Mouse (Mus musculus): Measurements from ENCODE around the gene Dnase1l2. TPM values are rescaled to one million over a fixed set of nuclear protein-coding genes. Genes with fewer than 3 reads are reported as not detected.
"Not testable (repeated sequence)": the region's sequence is repeated elsewhere in the genome, so short reads cannot be mapped to it uniquely, and the experiment has no call there.

Gene Dnase1l2
- polyA plus RNA-seq, 1 experiment from 2014 or later, result 6.6 TPM

DNA sequence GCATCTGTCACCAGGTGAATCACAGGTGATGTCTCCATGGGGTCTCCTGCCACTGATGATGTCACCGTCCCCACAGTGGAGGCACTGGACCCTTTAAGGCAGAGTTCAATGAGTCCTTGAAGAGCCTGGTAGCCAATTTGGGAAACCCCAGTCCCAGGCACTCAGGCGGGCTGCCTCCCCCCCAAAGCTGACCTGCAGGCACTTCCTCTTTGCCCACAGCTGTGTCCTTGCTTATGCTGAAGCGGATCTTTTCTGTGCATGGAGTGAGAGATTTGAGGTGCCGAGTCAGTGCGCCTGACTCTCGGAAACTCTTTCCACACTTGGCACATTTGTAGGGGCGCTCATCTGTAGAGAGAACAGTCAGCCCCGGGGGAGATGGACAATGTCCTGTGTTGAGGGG lies 3.7 kb upstream of the Dnase1l2 start:
- Histone ChIP-seq H3K27ac (replicated peaks) (no peak overlapping the region), H3K36me3 (peaks cover 81% of the 10 kb centered on the region), H3K9ac (replicated peaks) (no peak overlapping the region), H3K9me3 (no peaks in the 10 kb centered on the region), H3K4me2 (replicated peaks) (no peak overlapping the region), H3K4me3 (no peak overlapping the region), H3K4me1 (no peaks in the 10 kb centered on the region), H3K27me3 (no peaks in the 10 kb centered on the region)
- no peak for ATAC-seq (replicated peaks)
- WGBS, result 93% methylated on average over 8 of the region's 8 CpGs

DNA sequence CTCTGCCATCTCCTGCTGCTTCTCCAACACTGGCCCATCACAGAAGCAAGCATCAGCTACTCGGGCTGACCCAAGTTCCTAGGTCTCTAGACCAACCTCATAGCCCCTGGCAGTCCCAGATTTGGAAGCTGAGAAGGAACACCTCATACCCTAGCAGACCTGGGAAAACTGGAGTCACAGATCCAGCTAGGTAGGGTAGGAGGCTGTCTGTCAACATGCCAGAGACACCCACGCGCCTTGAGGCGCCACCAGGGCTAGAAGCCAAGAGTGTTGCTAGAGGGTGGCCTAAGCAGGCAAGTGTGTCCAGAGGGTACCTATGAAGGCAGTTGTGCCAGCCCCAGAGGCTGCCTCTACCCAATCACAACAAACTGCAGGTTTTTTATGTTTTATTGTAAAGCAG lies 504 bp upstream of the Dnase1l2 start:
- 91% methylated on average over 4 of the region's 4 CpGs for WGBS

DNA sequence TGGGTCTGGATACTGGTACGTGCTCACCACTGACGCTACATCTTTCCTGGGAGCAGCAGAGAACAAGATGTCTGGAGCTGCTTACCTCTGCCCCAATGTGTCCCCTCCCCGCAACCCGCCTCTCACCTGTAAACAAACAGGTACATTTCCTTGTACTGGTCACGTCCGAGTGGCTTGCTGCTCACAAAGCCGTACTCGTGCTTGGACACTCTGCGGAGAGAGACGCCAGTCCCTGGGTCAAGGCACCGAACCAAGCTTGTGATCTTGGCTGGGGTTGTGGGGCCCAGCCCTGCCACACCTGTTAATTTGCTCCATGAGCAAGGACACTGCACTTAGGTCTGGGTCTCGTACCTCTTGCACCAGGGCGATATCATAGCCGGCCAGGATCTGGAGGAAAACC lies 798 bp downstream of the Dnase1l2 start:
- H3K4me3 ChIP-seq, result no peak overlapping the region
- no peaks in the 10 kb centered on the region for H3K9me3 ChIP-seq
- no peak overlapping the region for H3K4me2 ChIP-seq (replicated peaks)
- no peaks in the 10 kb centered on the region for H3K4me1 ChIP-seq
- no peak overlapping the region for H3K27ac ChIP-seq (replicated peaks)
- H3K36me3 ChIP-seq, result peaks cover 64% of the 10 kb centered on the region
- no peak overlapping the region for H3K9ac ChIP-seq (replicated peaks)
- H3K27me3 ChIP-seq, result no peaks in the 10 kb centered on the region
- ATAC-seq (replicated peaks), result no peak
- 91% methylated on average over 14 of the region's 14 CpGs for WGBS

More for the DNA sequence above, 504 bp upstream of the Dnase1l2 start:
- Histone ChIP-seq H3K27ac (replicated peaks) (no peak overlapping the region), H3K9ac (replicated peaks) (no peak overlapping the region), H3K36me3 (peaks cover 74% of the 10 kb centered on the region), H3K4me2 (replicated peaks) (no peak overlapping the region), H3K4me1 (no peaks in the 10 kb centered on the region), H3K4me3 (no peak overlapping the region), H3K27me3 (no peaks in the 10 kb centered on the region), H3K9me3 (no peaks in the 10 kb centered on the region)
- ATAC-seq (replicated peaks), result no peak

DNA sequence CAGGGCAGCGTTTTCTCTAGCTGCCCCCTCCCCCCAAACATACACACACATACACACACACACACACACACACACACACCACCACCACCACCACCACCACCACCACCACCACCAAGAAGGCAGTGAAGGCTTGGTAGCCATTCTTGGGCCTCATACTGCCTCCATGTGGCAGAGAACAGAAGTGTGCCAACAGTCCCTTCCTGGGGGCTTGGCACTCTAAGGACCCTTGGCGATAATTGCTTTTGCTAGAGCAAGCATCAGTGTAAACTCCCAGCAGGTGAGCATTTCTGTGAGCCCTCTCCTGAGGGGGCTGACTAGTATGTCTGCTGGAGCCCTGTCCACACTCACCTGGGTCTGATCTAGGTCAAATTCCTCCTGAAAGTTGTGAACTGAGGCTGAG lies 1.8 kb downstream of the Dnase1l2 start:
- Histone ChIP-seq H3K9me3 (no peaks in the 10 kb centered on the region), H3K9ac (replicated peaks) (no peak overlapping the region), H3K4me3 (no peak overlapping the region), H3K4me2 (replicated peaks) (no peak overlapping the region), H3K36me3 (peaks cover 55% of the 10 kb centered on the region), H3K27me3 (no peaks in the 10 kb centered on the region), H3K4me1 (no peaks in the 10 kb centered on the region), H3K27ac (replicated peaks) (no peak overlapping the region)
- ATAC-seq (replicated peaks), result no peak
- WGBS, result 45% methylated on average over 2 of the region's 2 CpGs

DNA sequence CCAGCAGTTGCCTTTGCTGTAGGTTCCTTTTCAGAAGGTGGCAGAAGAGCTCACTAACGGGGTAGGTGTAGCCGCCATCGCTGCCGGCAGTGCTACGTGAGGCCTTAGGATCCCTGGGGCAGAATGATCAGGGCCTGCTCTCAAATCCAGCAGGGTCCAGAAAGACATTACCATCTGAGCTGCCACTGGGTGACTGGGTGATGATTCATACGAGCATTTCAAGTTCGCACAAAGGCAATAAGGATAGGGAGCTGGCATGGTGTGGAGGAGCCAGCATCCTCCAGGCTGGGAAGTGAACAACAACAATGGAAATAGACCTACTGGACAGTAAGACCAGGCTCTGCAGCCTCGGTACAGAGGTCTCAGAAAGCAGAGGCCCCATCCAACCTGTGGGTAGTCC lies 2.5 kb downstream of the Dnase1l2 start:
- H3K36me3 ChIP-seq, result peaks cover 47% of the 10 kb centered on the region
- ATAC-seq (replicated peaks), result no peak
- no peak overlapping the region for H3K27ac ChIP-seq (replicated peaks)
- no peak overlapping the region for H3K4me3 ChIP-seq
- WGBS, result 90% methylated on average over 8 of the region's 8 CpGs
- no peak overlapping the region for H3K9ac ChIP-seq (replicated peaks)
- no peaks in the 10 kb centered on the region for H3K9me3 ChIP-seq
- no peaks in the 10 kb centered on the region for H3K27me3 ChIP-seq
- H3K4me1 ChIP-seq, result no peaks in the 10 kb centered on the region
- H3K4me2 ChIP-seq (replicated peaks), result no peak overlapping the region

DNA sequence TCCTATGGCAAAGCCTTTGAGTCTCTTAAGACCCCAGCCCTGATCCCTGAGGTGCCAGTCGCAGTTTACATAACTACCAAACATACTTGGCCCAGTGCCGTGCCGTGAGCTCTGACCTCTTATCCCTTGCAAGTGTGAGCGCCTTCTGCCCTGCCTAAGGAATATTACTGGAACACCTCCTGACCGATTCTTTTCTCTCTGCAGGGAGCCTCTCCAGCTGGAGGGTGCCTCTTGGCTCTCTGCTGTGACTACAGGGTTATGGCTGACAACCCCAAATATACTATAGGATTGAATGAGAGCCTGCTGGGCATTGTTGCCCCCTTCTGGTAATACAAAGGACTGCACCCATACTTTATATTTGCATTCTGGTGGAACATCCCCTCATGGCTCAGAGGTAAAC lies 5.9 kb downstream of the Dnase1l2 start:
- WGBS, result 71% methylated on average over 5 of the region's 5 CpGs

DNA sequence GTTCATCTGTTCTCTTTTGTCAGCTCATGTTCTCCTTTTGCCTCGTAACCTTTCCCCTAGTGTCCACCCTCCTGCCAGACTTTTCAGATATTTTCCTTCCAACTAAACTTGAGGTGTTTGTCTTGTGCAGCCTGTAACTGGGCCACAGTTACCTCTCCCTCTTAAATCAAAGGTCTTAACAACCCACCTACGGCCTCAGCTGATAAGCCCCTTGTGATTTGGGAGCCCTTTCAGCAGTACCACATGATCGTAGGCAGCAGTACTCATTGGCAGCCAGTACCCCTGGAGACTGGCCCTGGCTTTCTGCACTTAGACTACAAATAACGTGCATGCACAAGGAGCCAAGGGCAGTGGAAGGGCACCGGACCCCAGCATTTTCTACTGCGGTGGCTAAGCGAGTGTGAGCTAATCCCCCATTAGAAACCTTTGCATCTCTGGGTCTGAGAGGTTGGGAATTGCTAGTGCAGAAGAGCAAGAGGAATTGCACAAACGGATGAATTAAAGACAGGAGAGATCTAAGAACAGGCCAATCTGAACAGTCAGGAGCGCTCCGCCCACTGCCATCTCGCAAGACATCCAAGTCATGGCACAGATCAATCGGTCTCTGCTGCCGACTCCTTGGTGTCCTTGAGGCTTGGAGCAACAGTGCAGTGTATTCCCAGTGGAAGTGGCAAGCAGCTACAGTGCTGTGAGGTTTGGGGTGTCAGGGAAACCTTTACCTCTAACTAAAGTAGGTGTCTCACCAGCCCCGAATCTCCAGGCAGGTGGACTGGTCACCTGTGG lies 13.5 kb downstream of the Dnase1l2 start:
- Histone ChIP-seq H3K27ac (replicated peaks) (no peak overlapping the region), H3K27me3 (no peaks in the 10 kb centered on the region), H3K9me3 (no peaks in the 10 kb centered on the region), H3K4me3 (no peak overlapping the region), H3K9ac (replicated peaks) (no peak overlapping the region), H3K4me1 (peaks cover 11% of the 10 kb centered on the region), H3K36me3 (peaks cover 8% of the 10 kb centered on the region), H3K4me2 (replicated peaks) (no peak overlapping the region)
- WGBS, result 85% methylated on average over 14 of the region's 14 CpGs
- no peak for ATAC-seq (replicated peaks)

More for the DNA sequence above, 5.9 kb downstream of the Dnase1l2 start:
- Histone ChIP-seq H3K9me3 (no peaks in the 10 kb centered on the region), H3K27ac (replicated peaks) (no peak overlapping the region), H3K9ac (replicated peaks) (no peak overlapping the region), H3K4me1 (no peaks in the 10 kb centered on the region), H3K27me3 (no peaks in the 10 kb centered on the region), H3K4me2 (replicated peaks) (no peak overlapping the region), H3K4me3 (no peak overlapping the region), H3K36me3 (peaks cover 29% of the 10 kb centered on the region)
- peak; percentile 48 for ATAC-seq (replicated peaks)

DNA sequence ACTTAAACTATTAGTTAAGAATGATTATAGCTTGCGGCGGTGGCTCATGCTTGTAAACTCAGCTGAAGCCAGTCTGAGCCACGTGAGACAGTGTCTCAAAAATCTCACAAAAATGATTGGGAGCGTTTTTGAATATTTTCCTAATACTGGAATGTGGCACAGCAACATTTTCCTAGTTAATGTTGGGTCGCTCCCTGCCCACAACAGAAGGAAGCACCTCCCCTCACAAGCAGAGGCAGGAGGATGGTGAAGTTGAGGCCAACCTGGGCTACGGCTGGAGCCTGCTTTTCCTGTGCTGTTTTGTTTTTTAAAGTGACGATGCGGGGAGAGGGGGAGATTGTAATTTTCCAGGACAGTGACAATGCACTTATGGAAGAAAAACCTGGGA lies 15.7 kb downstream of the Dnase1l2 start:
- WGBS, result 5% methylated on average over 8 of the region's 8 CpGs
- H3K27ac ChIP-seq (replicated peaks), result peak overlapping the region; percentile 95; the same call in 1 of the 2 replicates
- H3K27me3 ChIP-seq, result no peaks in the 10 kb centered on the region
- H3K4me1 ChIP-seq, result peaks cover 11% of the 10 kb centered on the region
- H3K4me3 ChIP-seq, result peak overlapping the region; percentile 76
- H3K36me3 ChIP-seq, result peaks cover 29% of the 10 kb centered on the region
- H3K4me2 ChIP-seq (replicated peaks), result peak overlapping the region; percentile 51
- H3K9ac ChIP-seq (replicated peaks), result peak overlapping the region; percentile 84
- no peak for ATAC-seq (replicated peaks)
- no peaks in the 10 kb centered on the region for H3K9me3 ChIP-seq

DNA sequence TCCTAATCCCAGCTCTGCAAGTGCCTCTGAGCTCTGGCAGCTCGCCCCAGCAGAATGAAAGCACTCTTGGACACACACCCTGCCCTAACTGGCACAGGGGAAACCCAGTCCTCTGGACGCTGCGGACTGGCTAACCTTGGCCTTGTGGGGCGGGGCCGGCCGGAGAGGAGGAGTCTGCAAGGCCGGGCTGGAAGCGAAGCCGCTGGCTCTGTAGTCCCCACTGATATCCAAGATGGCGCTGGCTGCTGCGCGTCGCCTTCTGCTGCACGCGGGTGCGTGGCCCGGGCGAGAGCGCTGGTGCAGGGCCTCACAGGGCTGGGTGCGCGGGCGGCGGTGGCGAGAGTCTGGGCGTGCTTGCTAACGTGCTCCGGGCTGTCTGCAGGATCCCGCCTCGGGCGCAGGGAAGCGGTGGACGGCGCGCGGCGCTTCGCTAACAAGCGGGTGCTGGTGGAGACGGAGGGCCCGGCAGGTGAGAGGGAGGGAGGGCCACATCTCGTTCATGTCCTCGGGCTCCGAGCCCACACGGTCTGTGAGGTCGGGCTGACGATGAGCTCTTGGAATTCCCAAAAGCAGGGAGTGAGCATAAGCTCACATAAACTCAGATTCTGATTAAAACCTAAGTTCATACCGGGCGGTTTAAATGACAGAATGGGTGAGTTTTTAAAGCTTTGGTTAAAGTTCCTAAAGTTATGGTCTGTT lies 16.3 kb downstream of the Dnase1l2 start, which contains the start of gene Eci1:
Eci1 (plus strand) TSS at position 171 of the 699 bp plus-strand sequence.
- peaks cover 35% of the 10 kb centered on the region for H3K36me3 ChIP-seq
- peak within 1 kb of the TSS; percentile 76 for H3K4me3 ChIP-seq
- peaks cover 11% of the 10 kb centered on the region for H3K4me1 ChIP-seq
- no peaks in the 10 kb centered on the region for H3K27me3 ChIP-seq
- peak within 1 kb of the TSS; percentile 84 for H3K9ac ChIP-seq (replicated peaks)
- H3K27ac ChIP-seq (replicated peaks), result peak within 1 kb of the TSS; percentile 95
- ATAC-seq (replicated peaks), result peak; percentile 97
- H3K4me2 ChIP-seq (replicated peaks), result peak within 1 kb of the TSS; percentile 51
- under 1% methylated on average over 48 of the region's 48 CpGs for WGBS
- no peaks in the 10 kb centered on the region for H3K9me3 ChIP-seq

DNA sequence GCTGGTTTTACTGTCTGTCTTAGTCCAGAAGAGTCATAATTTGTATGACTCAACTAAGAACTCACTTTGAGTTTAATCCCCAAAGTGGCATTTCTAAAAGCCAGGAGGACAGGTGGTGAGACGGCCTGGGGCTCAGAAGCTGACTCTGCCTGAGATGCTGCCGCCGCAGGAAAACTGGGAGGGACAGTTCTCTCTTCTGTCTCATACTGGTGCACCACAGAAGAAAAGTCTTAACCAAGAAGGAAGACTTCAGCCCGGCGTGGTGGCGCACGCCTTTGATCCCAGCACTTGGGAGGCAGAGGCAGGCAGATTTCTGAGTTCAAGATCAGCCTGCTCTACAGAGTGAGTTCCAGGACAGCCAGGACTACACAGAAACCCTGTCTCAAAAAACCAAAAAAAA lies 17.0 kb downstream of the Dnase1l2 start:
- Histone ChIP-seq H3K9ac (replicated peaks) (no peak overlapping the region), H3K4me3 (no peak overlapping the region), H3K27me3 (no peaks in the 10 kb centered on the region), H3K36me3 (peaks cover 42% of the 10 kb centered on the region), H3K4me1 (peaks cover 11% of the 10 kb centered on the region), H3K27ac (replicated peaks) (peak overlapping the region; percentile 95), H3K4me2 (replicated peaks) (peak overlapping the region; percentile 51; the same call in 1 of the 2 replicates), H3K9me3 (no peaks in the 10 kb centered on the region)
- WGBS, result 85% methylated on average over 7 of the region's 7 CpGs
- ATAC-seq (replicated peaks), result 0 out of 2 replicates have a peak, but pooled peaks have one; percentile 2

DNA sequence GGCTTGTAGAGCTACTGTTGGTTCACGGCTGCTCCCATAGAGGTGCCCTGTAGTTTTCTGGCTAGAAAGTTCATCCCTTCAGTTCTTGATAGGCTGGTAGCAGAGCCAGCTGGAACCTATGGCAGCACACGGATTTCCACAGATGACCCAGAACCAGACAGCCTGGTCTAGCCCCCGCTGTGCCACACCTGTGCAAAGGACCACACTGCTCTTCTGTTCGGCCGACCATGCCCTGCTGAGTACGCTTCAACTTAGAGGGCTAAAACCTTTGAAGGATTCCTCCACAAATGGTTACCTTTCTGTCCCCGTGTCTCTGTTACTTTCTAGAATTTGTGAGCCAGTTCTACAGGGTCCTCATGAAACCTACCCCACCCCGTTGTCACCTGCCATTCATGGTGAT lies 17.6 kb downstream of the Dnase1l2 start:
- H3K27ac ChIP-seq (replicated peaks); H3K9me3 ChIP-seq; ATAC-seq (replicated peaks); H3K4me2 ChIP-seq (replicated peaks); H3K4me3 ChIP-seq; H3K9ac ChIP-seq (replicated peaks); H3K27me3 ChIP-seq: not testable (repeated sequence)
- WGBS, result 90% methylated on average over 6 of the region's 8 CpGs
- Histone ChIP-seq H3K36me3 (peaks cover 47% of the 10 kb centered on the region), H3K4me1 (peaks cover 11% of the 10 kb centered on the region)

DNA sequence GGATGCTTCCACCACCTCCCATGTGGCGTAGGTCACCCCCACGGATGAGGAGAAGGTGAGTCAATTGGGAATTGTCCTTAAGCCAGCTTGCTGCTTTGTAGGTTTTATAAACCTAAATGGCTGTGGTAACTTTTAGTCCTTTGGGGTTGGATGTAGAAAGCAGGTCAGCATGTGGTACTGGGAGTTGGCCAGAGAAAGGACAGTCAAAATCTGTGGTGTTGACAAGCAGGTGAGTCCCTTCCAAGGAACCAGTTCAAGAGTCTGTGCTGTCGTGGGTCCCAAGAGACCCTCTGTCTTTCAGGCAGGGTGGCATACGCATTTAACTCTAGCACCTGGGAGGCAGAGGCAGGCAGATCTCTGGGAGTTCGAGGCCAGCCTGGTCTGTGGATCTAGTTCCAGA lies 18.4 kb downstream of the Dnase1l2 start:
- Histone ChIP-seq H3K4me2 (replicated peaks) (no peak overlapping the region), H3K27ac (replicated peaks) (no peak overlapping the region), H3K9ac (replicated peaks) (no peak overlapping the region), H3K27me3 (no peaks in the 10 kb centered on the region), H3K4me3 (no peak overlapping the region), H3K9me3 (no peaks in the 10 kb centered on the region), H3K4me1 (peaks cover 11% of the 10 kb centered on the region), H3K36me3 (peaks cover 56% of the 10 kb centered on the region)
- no peak for ATAC-seq (replicated peaks)
- 91% methylated on average over 5 of the region's 5 CpGs for WGBS
